Mouse (Mus musculus): Measurements from ENCODE around the gene Chd5.

- TF ChIP-seq POLR2A (IDR thresholded peaks at IDR 0.05; ENCODE audit: borderline replicate concordance, extremely low read depth, low read depth, low read length) (no peak), CTCF (IDR thresholded peaks at IDR 0.05; ENCODE audit: insufficient read depth, low read length) (no peak)
Measured at GRCm38 (mm10) chr4:152298836-152299235, 39.6 kb upstream of the Chd5 start.

Data from lung, adult 2 months (tissue).